Mouse (Mus musculus): ENCODE results near the gene Schip1. TPM values are rescaled to one million over a fixed set of nuclear protein-coding genes. Genes with fewer than 3 reads are reported as not detected.

The Schip1 gene
- polyA plus RNA-seq, 1 experiment from 2014 or later: 165 TPM

- Histone ChIP-seq H3K36me3 (ENCODE audit: control insufficient read depth, insufficient read depth, low read length) (no peaks in the 10 kb centered on the region), H3K9me3 (replicated peaks; ENCODE audit: control insufficient read depth, low read length) (no peaks in the 10 kb centered on the region), H3K4me1 (ENCODE audit: control insufficient read depth, insufficient read depth, low read length) (no peaks in the 10 kb centered on the region), H3K9ac (ENCODE audit: low read length) (no peak overlapping the region), H3K27ac (ENCODE audit: low read depth, low read length) (no peak overlapping the region), H3K4me3 (ENCODE audit: low read depth, low read length) (no peak overlapping the region), H3K4me2 (ENCODE audit: low read length) (no peak overlapping the region), H3K27me3 (replicated peaks; ENCODE audit: control insufficient read depth, insufficient read depth, low read length) (no peaks in the 10 kb centered on the region)
- DNase-seq (ENCODE audit: low spot score) (no peak), ATAC-seq (no peak)
- 50% methylated on average over 4 of the region's 4 CpGs for WGBS
These were observed 462.6 kb downstream of the Schip1 start for GRCm38 (mm10) chr3:68527182-68527581.

DNA sequence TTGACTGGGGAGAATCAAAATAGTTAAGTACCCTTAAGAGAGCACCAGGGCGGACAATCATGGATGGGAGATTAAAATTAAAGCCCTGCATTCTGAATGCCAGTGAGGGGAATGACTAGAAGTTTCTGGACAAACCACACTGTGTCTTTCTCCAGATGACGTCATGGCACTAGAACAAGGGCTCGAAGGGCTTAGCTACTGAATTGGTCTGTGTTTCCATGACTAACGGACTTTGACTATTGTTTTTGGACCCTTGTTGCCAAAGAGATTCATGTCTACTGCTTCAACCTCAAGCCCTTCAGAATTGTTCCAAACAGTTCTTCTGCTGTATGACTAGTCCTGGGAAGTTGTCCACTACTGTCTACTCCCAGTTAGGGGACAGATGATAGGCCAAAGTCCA, 467.3 kb downstream of the Schip1 start:
- Histone ChIP-seq H3K27me3 (replicated peaks; ENCODE audit: control insufficient read depth, insufficient read depth, low read length) (no peaks in the 10 kb centered on the region), H3K9ac (ENCODE audit: low read length) (no peak overlapping the region), H3K36me3 (ENCODE audit: control insufficient read depth, insufficient read depth, low read length) (no peaks in the 10 kb centered on the region), H3K4me3 (ENCODE audit: low read depth, low read length) (no peak overlapping the region), H3K9me3 (replicated peaks; ENCODE audit: control insufficient read depth, low read length) (no peaks in the 10 kb centered on the region), H3K27ac (ENCODE audit: low read depth, low read length) (no peak overlapping the region), H3K4me1 (ENCODE audit: control insufficient read depth, insufficient read depth, low read length) (no peaks in the 10 kb centered on the region), H3K4me2 (ENCODE audit: low read length) (no peak overlapping the region)
- DNase-seq (ENCODE audit: low spot score) (no peak), ATAC-seq (no peak)
- WGBS: 76% methylated on average over 4 of the region's 4 CpGs

GRCm38 (mm10) chr3:68534571-68535051, 470.0 kb downstream of the Schip1 start:
- ATAC-seq: no peak
- Histone ChIP-seq H3K27me3 (replicated peaks; ENCODE audit: control insufficient read depth, insufficient read depth, low read length) (no peaks in the 10 kb centered on the region), H3K27ac (ENCODE audit: low read depth, low read length) (no peak overlapping the region), H3K9me3 (replicated peaks; ENCODE audit: control insufficient read depth, low read length) (no peaks in the 10 kb centered on the region), H3K4me3 (ENCODE audit: low read depth, low read length) (no peak overlapping the region), H3K4me1 (ENCODE audit: control insufficient read depth, insufficient read depth, low read length) (no peaks in the 10 kb centered on the region), H3K4me2 (ENCODE audit: low read length) (no peak overlapping the region), H3K36me3 (ENCODE audit: control insufficient read depth, insufficient read depth, low read length) (no peaks in the 10 kb centered on the region), H3K9ac (ENCODE audit: low read length) (no peak overlapping the region)
- no peak for DNase-seq (ENCODE audit: low spot score)
- 21% methylated on average over 5 of the region's 7 CpGs for WGBS

DNA sequence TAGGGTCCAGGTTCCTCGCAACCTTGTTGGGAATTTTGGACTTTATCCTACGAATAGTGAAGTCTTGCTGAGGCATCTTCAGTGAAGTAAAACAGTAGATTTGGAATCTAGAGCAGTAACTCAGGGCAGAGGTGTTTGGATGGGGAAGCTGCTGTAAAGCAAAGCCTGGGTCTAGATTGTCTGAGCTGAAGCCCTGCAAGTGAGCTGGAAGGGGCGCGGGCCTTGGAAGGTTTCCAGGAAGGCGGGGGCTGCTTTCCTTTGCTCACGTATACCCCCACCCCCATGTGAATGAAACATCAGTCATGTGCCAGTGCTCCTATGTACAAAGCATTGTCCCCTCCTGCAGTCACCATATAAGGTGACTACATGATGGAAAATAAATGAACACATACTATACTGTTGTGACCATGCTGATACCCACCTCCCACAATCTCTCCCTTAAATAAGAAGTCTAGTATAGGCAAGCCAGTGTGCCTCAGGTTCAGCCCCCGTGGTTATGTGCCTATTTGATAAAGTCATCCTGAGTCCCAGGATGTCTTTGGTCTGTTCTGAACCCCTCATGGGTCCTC, 470.6 kb downstream of the Schip1 start:
- H3K27ac ChIP-seq (ENCODE audit: low read depth, low read length): no peak overlapping the region
- H3K27me3 ChIP-seq (replicated peaks; ENCODE audit: control insufficient read depth, insufficient read depth, low read length): no peaks in the 10 kb centered on the region
- 65% methylated on average over 7 of the region's 7 CpGs for WGBS
- no peak overlapping the region for H3K4me3 ChIP-seq (ENCODE audit: low read depth, low read length)
- DNase-seq (ENCODE audit: low spot score) (no peak), ATAC-seq (no peak)
- H3K36me3 ChIP-seq (ENCODE audit: control insufficient read depth, insufficient read depth, low read length): no peaks in the 10 kb centered on the region
- H3K9ac ChIP-seq (ENCODE audit: low read length): no peak overlapping the region
- H3K4me1 ChIP-seq (ENCODE audit: control insufficient read depth, insufficient read depth, low read length): no peaks in the 10 kb centered on the region
- no peaks in the 10 kb centered on the region for H3K9me3 ChIP-seq (replicated peaks; ENCODE audit: control insufficient read depth, low read length)
- H3K4me2 ChIP-seq (ENCODE audit: low read length): no peak overlapping the region

- Histone ChIP-seq H3K36me3 (ENCODE audit: control insufficient read depth, insufficient read depth, low read length) (no peaks in the 10 kb centered on the region), H3K4me3 (ENCODE audit: low read depth, low read length) (no peak overlapping the region), H3K4me1 (ENCODE audit: control insufficient read depth, insufficient read depth, low read length) (no peaks in the 10 kb centered on the region), H3K9ac (ENCODE audit: low read length) (no peak overlapping the region), H3K27me3 (replicated peaks; ENCODE audit: control insufficient read depth, insufficient read depth, low read length) (no peaks in the 10 kb centered on the region), H3K27ac (ENCODE audit: low read depth, low read length) (no peak overlapping the region), H3K4me2 (ENCODE audit: low read length) (no peak overlapping the region), H3K9me3 (replicated peaks; ENCODE audit: control insufficient read depth, low read length) (no peaks in the 10 kb centered on the region)
- WGBS: 54% methylated on average over 3 of the region's 3 CpGs
- DNase-seq (ENCODE audit: low spot score) (no peak), ATAC-seq (no peak)
These were observed 471.5 kb downstream of the Schip1 start for GRCm38 (mm10) chr3:68536071-68536470.

- no peak for ATAC-seq
- H3K4me3 ChIP-seq (ENCODE audit: low read depth, low read length): no peak overlapping the region
- 88% methylated on average over 8 of the region's 8 CpGs for WGBS
These were observed 477.1 kb downstream of the Schip1 start for GRCm38 (mm10) chr3:68541688-68542087.

DNA sequence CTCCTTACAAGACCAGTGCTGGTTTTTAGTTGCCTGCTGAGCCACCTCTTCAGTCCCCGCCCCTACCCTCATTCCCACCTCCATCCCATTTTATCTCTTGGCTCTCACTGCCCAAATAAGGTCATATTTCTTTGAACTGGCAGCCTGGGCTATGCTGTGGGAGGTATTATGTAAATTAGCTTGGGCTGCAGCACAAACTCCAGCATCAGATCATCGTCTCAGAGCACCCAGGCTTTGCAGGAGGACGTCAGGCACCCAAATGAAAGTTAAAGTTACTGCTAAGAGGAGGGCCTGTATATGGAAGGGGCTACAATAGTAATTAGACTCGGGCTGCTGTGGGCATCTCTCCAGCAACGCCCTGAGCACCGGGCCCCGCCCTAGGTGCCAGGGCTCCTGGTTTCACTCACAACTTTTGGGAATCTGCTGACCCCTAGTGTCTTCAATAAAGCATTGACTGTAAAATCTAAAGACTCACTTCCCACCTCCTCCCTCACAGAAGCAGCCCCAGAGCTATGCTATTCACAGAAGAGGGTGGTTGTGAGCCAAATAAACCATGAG, 478.4 kb downstream of the Schip1 start:
- Histone ChIP-seq H3K27ac (ENCODE audit: low read depth, low read length) (no peak overlapping the region), H3K4me2 (ENCODE audit: low read length) (peak overlapping the region; percentile 42), H3K4me1 (ENCODE audit: control insufficient read depth, insufficient read depth, low read length) (peaks cover 3% of the 10 kb centered on the region; the same call in 1 of the 2 replicates), H3K4me3 (ENCODE audit: low read depth, low read length) (no peak overlapping the region), H3K27me3 (replicated peaks; ENCODE audit: control insufficient read depth, insufficient read depth, low read length) (no peaks in the 10 kb centered on the region), H3K9me3 (replicated peaks; ENCODE audit: control insufficient read depth, low read length) (no peaks in the 10 kb centered on the region), H3K36me3 (ENCODE audit: control insufficient read depth, insufficient read depth, low read length) (no peaks in the 10 kb centered on the region), H3K9ac (ENCODE audit: low read length) (no peak overlapping the region)
- 3% methylated on average over 7 of the region's 7 CpGs for WGBS
- ATAC-seq (peak; percentile 76), DNase-seq (ENCODE audit: low spot score) (peak; percentile 88)

More at GRCm38 (mm10) chr3:68541688-68542087, 477.1 kb downstream of the Schip1 start:
- peaks cover 3% of the 10 kb centered on the region; the same call in 1 of the 2 replicates for H3K4me1 ChIP-seq (ENCODE audit: control insufficient read depth, insufficient read depth, low read length)
- H3K9me3 ChIP-seq (replicated peaks; ENCODE audit: control insufficient read depth, low read length): no peaks in the 10 kb centered on the region
- no peaks in the 10 kb centered on the region for H3K36me3 ChIP-seq (ENCODE audit: control insufficient read depth, insufficient read depth, low read length)
- H3K4me2 ChIP-seq (ENCODE audit: low read length): no peak overlapping the region
- H3K27me3 ChIP-seq (replicated peaks; ENCODE audit: control insufficient read depth, insufficient read depth, low read length): no peaks in the 10 kb centered on the region
- no peak for DNase-seq (ENCODE audit: low spot score)
- no peak overlapping the region for H3K27ac ChIP-seq (ENCODE audit: low read depth, low read length)
- no peak overlapping the region for H3K9ac ChIP-seq (ENCODE audit: low read length)

DNA sequence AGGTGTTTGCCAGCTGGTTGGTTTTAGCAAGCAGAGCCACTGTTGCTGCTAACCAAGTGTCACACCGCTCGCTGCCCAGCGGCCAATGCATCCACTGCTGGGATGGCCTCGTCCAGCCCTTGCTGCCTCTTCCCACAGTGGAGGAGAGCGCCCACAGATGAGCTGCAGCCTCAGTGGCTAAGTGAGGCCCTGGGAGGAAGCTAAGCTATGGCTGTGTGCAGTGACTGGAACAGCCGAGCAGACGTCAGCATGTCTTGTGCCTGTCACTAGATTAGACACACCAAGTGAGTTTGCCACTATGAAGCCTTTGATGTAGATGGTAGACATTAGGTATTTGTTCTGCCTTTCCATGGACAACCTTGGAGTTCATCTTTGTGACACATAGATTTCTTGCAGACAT, 480.2 kb downstream of the Schip1 start:
- Histone ChIP-seq H3K4me1 (ENCODE audit: control insufficient read depth, insufficient read depth, low read length) (peaks cover 3% of the 10 kb centered on the region; the same call in 1 of the 2 replicates), H3K27me3 (replicated peaks; ENCODE audit: control insufficient read depth, insufficient read depth, low read length) (no peaks in the 10 kb centered on the region), H3K4me3 (ENCODE audit: low read depth, low read length) (no peak overlapping the region), H3K4me2 (ENCODE audit: low read length) (no peak overlapping the region), H3K27ac (ENCODE audit: low read depth, low read length) (no peak overlapping the region), H3K9me3 (replicated peaks; ENCODE audit: control insufficient read depth, low read length) (no peaks in the 10 kb centered on the region), H3K36me3 (ENCODE audit: control insufficient read depth, insufficient read depth, low read length) (no peaks in the 10 kb centered on the region), H3K9ac (ENCODE audit: low read length) (no peak overlapping the region)
- DNase-seq (ENCODE audit: low spot score) (no peak), ATAC-seq (no peak; the same call in 1 of the 2 replicates)
- WGBS: 70% methylated on average over 7 of the region's 7 CpGs

GRCm38 (mm10) chr3:68545898-68546297, 481.3 kb downstream of the Schip1 start:
- no peaks in the 10 kb centered on the region for H3K27me3 ChIP-seq (replicated peaks; ENCODE audit: control insufficient read depth, insufficient read depth, low read length)
- H3K4me2 ChIP-seq (ENCODE audit: low read length): no peak overlapping the region
- H3K27ac ChIP-seq (ENCODE audit: low read depth, low read length): no peak overlapping the region
- ATAC-seq (peak; percentile 64), DNase-seq (ENCODE audit: low spot score) (peak; percentile 71)
- no peak overlapping the region for H3K9ac ChIP-seq (ENCODE audit: low read length)
- no peaks in the 10 kb centered on the region for H3K9me3 ChIP-seq (replicated peaks; ENCODE audit: control insufficient read depth, low read length)
- no peak overlapping the region for H3K4me3 ChIP-seq (ENCODE audit: low read depth, low read length)
- H3K36me3 ChIP-seq (ENCODE audit: control insufficient read depth, insufficient read depth, low read length): no peaks in the 10 kb centered on the region
- 27% methylated on average over 6 of the region's 6 CpGs for WGBS
- H3K4me1 ChIP-seq (ENCODE audit: control insufficient read depth, insufficient read depth, low read length): peaks cover 3% of the 10 kb centered on the region; the same call in 1 of the 2 replicates

Data from forebrain, embryonic 14.5 days (tissue).